Mouse (Mus musculus) CD4-positive, CD25-positive, alpha-beta regulatory T cell, adult 4 months (primary cell): ENCODE measurements at regions not wholly inside any gene's neighbourhood (a gene's known extent, or its start where the extent isn't known, plus 50 kb on each side); places are given as distances from the start of the nearest gene placed in this dataset.

Experiments used
- ATAC-seq: one replicate; pipeline ENCODE4 v1.8.0; 2017

DNA sequence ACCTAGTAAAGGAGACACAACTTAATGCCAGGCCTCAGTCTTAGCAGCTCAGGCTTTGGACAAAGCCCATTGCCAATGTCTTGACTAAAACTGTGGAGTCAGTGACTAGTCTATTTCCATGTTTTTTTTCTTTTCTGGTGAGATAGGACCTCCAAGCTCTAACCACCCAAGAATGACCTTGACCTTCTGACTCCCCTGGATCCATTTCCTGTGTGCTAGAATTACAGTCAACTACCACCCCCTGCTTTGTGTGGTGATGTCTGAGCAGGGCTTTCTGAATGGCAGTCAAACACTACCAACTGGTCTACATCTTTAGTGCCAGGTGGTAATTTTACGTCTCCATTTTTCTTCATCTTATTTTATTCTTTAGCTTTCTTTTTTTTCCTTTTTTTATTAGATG, 51.3 kb upstream of the Rnf138rt1 start:
- ATAC-seq: no peak

DNA sequence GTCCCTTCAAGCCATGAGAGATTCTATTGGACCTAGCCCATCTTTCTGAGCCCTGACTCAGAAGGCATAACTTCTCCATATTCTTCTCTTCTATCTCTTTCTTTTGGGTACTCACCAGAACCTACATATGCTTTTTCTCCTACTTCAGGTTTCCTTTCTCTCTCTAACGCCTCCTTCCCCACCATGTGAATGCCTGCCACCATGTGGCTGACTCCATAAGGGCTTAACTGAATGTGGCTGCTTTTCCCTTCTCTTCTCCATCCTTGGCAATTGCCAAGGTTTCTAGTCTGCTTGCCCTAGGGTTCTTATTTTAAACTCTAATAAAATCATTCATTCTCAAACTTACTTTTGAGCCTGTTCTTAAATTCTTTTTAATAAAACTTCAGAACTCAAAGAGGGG, 53.7 kb upstream of the Rnf138rt1 start:
- no peak for ATAC-seq

DNA sequence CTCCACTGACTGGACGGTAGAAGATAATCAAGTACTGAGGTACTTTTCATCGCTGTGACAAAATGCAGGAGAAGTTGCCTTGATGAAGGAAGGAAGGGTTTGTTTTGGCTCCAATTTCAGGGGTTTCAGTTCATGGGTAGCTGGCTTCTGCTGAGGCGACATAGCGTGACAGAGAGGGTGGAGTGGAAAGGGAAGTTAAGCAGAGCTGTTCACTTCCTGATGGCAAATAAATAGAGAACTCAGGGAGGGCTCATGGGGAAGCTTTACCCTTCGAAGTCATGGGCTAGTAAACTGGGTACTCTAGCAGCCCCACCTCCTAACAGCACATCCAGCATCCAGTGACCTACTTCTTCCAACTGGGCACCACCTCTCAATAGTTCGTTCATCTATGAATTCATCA, 61.2 kb upstream of the Rnf138rt1 start:
- no peak for ATAC-seq

DNA sequence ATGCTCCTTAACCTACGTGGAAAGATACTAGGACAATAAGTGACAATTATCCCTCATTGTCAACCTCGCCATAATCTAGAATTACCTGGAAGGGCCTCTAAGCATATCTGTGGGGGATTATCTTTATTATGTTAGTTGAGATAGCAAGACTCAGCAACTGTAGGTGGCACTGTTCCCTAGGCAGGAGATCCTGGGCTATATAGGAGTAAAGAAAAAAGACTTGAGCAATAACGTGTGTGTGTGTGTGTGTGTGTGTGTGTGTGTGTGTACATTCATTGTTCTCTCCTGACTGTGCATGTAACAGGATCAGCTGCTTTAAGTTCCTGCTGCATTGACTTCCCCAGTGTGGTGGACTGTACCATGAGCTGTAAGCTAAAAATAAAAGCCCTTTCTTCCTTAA, 66.3 kb upstream of the Rnf138rt1 start:
- ATAC-seq: peak; percentile 37

DNA sequence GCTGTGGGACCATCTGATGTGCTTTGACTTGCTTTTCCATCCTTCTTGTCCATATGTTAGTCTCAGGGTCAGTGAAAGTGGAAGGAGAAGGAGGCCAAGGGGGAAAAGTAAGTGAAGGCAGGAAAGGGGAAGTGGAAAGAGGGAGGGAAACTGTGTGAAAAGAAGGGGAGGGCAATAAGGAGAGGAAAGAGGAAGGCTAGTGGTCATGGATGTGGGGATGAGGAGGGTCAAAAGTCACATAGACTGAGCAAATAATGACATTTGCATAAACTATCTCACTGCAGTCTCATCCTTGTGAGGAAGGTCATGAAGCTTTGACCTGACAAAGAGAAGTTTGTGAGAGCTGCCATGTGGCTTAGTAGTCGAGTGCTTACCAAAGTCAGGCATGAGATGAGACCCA, 63.4 kb upstream of the Ap1s2 start:
- no peak for ATAC-seq

DNA sequence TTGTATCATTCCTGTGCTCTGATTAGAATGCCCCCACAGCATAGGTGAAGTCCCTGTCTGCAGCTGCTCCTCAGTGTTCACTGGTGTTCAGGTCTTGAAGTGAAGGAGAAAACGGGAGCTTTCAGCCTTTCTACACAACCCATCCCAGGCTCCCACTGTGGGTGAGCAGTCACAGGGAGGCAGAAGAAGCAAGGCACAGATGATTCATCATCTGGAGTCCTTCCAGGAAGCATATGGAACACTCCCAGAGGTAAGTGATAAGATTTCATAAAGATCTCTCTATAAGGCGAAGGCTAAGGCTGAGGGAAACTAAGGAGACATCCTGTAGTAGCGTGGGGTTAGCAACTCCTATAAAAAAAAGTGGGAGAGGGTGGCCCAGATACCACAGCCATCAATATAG, 61.9 kb upstream of the Ap1s2 start:
- no peak for ATAC-seq

DNA sequence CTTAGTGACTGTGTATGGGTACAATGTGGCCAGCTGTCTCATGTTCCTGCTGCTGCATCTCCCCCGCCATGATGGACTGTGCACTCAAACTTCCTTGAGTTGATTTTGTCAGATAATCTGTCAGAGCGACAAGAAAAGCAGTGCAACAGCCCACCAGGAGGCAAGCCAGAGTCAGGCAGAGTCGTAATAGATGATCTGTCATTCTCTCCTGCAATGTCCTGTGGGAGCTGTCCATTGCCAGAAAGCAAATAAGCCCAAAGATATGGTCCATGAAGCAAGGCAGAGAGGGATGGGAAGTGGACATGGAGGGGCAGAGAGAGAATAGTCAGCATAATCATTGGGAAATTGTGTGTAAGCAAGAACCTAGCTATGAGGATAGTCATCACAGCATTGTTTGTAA, 61.2 kb upstream of the Ap1s2 start:
- ATAC-seq: no peak

DNA sequence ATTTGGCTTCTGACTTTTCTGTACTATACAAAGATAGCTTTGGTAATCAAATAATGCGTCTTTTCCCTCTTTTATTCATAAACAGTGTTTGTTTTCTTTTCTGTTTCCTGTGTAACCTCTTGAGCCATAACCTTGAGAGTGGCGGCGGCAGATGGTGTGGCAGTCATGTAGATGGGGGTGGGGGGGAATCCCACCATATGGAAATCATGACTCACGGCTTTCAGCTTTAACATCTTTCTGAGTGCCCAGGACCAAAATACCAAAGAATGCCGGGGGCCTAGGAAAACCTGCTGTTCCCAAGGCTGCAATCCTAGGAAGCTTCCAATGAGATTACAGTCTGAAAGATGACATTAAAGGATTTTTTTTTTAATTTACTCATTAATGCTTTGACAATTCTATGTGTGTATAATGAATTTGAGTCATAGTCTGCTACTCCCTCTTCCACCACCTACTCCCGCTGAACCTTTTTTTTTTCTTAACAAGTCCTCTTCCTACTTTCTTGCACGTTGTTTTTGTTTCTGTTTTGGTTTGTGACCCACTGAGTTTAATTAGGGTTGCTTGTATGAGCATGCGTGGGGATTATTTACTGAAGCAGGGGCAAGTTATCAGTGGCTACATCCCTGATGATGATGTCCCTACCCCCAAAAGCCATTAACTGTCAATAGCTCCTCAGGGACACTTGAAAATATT, 60.2 kb upstream of the Ap1s2 start:
- peak; percentile 71 for ATAC-seq

DNA sequence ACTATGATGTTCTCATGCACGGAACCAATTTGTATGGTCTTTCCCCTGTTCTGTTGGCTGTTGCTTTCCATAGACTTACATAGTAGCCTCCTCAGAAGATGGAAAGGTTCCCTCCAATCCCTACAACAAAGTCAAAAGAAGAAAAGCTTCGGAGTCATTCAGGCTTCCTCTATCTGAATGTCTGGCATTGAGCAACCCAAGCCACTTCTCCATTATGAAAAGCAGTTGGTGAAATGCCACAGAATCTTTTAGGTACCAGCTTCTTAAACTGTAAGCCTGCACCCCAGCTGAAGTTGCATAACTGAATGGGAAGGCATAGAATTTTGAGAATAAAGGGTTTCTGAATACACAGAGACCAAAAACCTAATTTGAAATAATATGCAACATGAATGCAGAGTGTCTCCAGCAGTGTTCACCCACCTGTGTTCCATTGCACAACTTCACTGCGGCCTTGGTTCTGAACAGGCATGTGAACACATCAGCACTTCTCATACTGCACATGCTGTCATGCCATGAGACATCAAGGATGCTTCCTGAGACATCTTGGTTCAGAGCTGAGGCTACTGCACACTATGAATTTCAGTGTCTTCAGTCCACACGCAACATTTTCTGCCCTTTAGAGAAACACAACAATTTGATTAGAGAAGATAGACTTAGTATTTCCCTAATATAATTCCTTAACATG, 57.8 kb upstream of the Ap1s2 start:
- no peak for ATAC-seq

DNA sequence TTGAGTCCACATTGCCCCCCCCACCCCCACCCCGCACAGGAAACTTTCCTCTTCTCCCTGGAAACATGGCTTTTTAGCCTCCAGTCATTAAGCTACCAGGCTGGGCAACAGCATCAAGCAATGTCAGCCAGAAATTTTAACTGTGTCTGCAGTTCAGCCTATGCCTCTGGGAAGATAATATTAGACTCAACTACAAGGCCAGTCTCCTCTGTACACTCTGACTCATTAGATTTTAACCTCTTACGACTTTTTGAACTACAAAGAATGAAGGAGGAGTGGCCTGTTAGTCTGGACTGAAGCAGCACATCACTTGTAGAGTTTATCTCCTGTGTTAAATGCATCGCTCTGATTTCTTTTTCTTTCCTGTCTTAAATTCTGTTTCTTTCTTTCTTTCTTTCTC, 50.3 kb upstream of the Ap1s2 start:
- no peak for ATAC-seq
